Mouse (Mus musculus): ENCODE measurements around the gene Suox.
"Not testable (repeated sequence)": the region's sequence is repeated elsewhere in the genome, so short reads cannot be mapped to it uniquely, and the experiment has no call there.

Gene Suox

GRCm38 (mm10) chr10:128664808-128665207 is 9.1 kb downstream of the Suox start:
- DNase-seq (ENCODE audit: low spot score), result no peak

- DNase-seq (ENCODE audit: low spot score), result peak; percentile 57
These were observed 10.2 kb downstream of the Suox start for GRCm38 (mm10) chr10:128663441-128664220.

GRCm38 (mm10) chr10:128662465-128662864 is 11.4 kb downstream of the Suox start:
- DNase-seq (ENCODE audit: low spot score), result no peak

GRCm38 (mm10) chr10:128659490-128659889 is 14.4 kb downstream of the Suox start:
- DNase-seq (ENCODE audit: low spot score), result no peak

GRCm38 (mm10) chr10:128657844-128658243 is 16.0 kb downstream of the Suox start:
- no peak for DNase-seq (ENCODE audit: low spot score)

- DNase-seq (ENCODE audit: low spot score), result no peak
These were observed 17.1 kb downstream of the Suox start for GRCm38 (mm10) chr10:128656731-128657130.

- DNase-seq (ENCODE audit: low spot score), result peak; percentile 74
These were observed 18.6 kb downstream of the Suox start for GRCm38 (mm10) chr10:128655254-128655653.

GRCm38 (mm10) chr10:128653866-128654265 is 20.0 kb downstream of the Suox start:
- peak; percentile 52 for DNase-seq (ENCODE audit: low spot score)

GRCm38 (mm10) chr10:128646139-128647089 is 27.5 kb downstream of the Suox start:
- peak; percentile 57 for DNase-seq (ENCODE audit: low spot score)

- peak; percentile 76 for DNase-seq (ENCODE audit: low spot score)
These were observed 28.5 kb downstream of the Suox start, which contains the start of gene Ikzf4 for GRCm38 (mm10) chr10:128645111-128646011. Ikzf4 (minus strand) TSS chr10:128645991.

- DNase-seq (ENCODE audit: low spot score), result no peak
These were observed 31.1 kb downstream of the Suox start for GRCm38 (mm10) chr10:128642749-128643148.

- no peak for DNase-seq (ENCODE audit: low spot score)
These were observed 32.0 kb downstream of the Suox start for GRCm38 (mm10) chr10:128641871-128642270.

- DNase-seq (ENCODE audit: low spot score), result no peak
These were observed 33.0 kb downstream of the Suox start for GRCm38 (mm10) chr10:128640891-128641290.

GRCm38 (mm10) chr10:128639999-128640398 is 33.9 kb downstream of the Suox start:
- DNase-seq (ENCODE audit: low spot score), result no peak

GRCm38 (mm10) chr10:128637011-128637410 is 36.9 kb downstream of the Suox start:
- no peak for DNase-seq (ENCODE audit: low spot score)

GRCm38 (mm10) chr10:128636561-128636960 is 37.3 kb downstream of the Suox start:
- DNase-seq (ENCODE audit: low spot score), result no peak

- DNase-seq (ENCODE audit: low spot score), result no peak
These were observed 38.2 kb downstream of the Suox start for GRCm38 (mm10) chr10:128635697-128636096.

- peak; percentile 79 for DNase-seq (ENCODE audit: low spot score)
These were observed 42.3 kb downstream of the Suox start for GRCm38 (mm10) chr10:128631571-128631970.

GRCm38 (mm10) chr10:128630306-128630705 is 43.6 kb downstream of the Suox start:
- not testable (repeated sequence) for DNase-seq (ENCODE audit: low spot score)

GRCm38 (mm10) chr10:128629746-128630145 is 44.1 kb downstream of the Suox start:
- no peak for DNase-seq (ENCODE audit: low spot score)

Measured in yolk sac, embryonic 10.5 days (tissue).